Mouse (Mus musculus): ENCODE measurements around the gene Macc1.

Macc1 gene

GRCm38 (mm10) chr12:119390192-119390684, 76.2 kb downstream of the Macc1 start:
- DNase-seq: no peak

GRCm38 (mm10) chr12:119398046-119398659, 84.1 kb downstream of the Macc1 start:
- no peak for DNase-seq

GRCm38 (mm10) chr12:119402273-119402672, 88.2 kb downstream of the Macc1 start:
- no peak for DNase-seq

GRCm38 (mm10) chr12:119402796-119403195, 88.7 kb downstream of the Macc1 start:
- DNase-seq: no peak

- no peak for DNase-seq
Observed at GRCm38 (mm10) chr12:119404810-119405209, 90.7 kb downstream of the Macc1 start.

GRCm38 (mm10) chr12:119410522-119410921, 96.5 kb downstream of the Macc1 start:
- no peak for DNase-seq

GRCm38 (mm10) chr12:119410956-119411355, 96.9 kb downstream of the Macc1 start:
- DNase-seq: no peak

GRCm38 (mm10) chr12:119411982-119412381, 97.9 kb downstream of the Macc1 start:
- no peak for DNase-seq

- no peak for DNase-seq
Observed at GRCm38 (mm10) chr12:119415900-119416299, 101.8 kb downstream of the Macc1 start.

GRCm38 (mm10) chr12:119425749-119426148, 111.7 kb downstream of the Macc1 start:
- DNase-seq: no peak

GRCm38 (mm10) chr12:119426182-119426886, 112.3 kb downstream of the Macc1 start:
- DNase-seq: no peak

GRCm38 (mm10) chr12:119426887-119427204, 112.8 kb downstream of the Macc1 start:
- DNase-seq: peak; percentile 1

- DNase-seq: no peak
Observed at GRCm38 (mm10) chr12:119440720-119441119, 126.7 kb downstream of the Macc1 start.

GRCm38 (mm10) chr12:119450116-119450515, 136.0 kb downstream of the Macc1 start:
- no peak for DNase-seq

- DNase-seq: no peak
Observed at GRCm38 (mm10) chr12:119451232-119451631, 137.2 kb downstream of the Macc1 start.

- DNase-seq: no peak
Observed at GRCm38 (mm10) chr12:119454076-119454475, 140.0 kb downstream of the Macc1 start.

GRCm38 (mm10) chr12:119464040-119464939, 150.2 kb downstream of the Macc1 start:
- no peak for DNase-seq

GRCm38 (mm10) chr12:119464940-119465245, 150.8 kb downstream of the Macc1 start:
- no peak for DNase-seq

GRCm38 (mm10) chr12:119467656-119468055, 153.6 kb downstream of the Macc1 start:
- no peak for DNase-seq

GRCm38 (mm10) chr12:119470260-119470659, 156.2 kb downstream of the Macc1 start:
- no peak for DNase-seq

- DNase-seq: no peak
Observed at GRCm38 (mm10) chr12:119483296-119483695, 169.2 kb downstream of the Macc1 start.

GRCm38 (mm10) chr12:119483922-119484631, 170.0 kb downstream of the Macc1 start:
- no peak for DNase-seq

GRCm38 (mm10) chr12:119511145-119511544, 197.1 kb downstream of the Macc1 start:
- DNase-seq: no peak
